Mouse (Mus musculus): ENCODE data around the gene Rinl.

Gene Rinl

GRCm38 (mm10) chr7:28788307-28789195 lies at the start of gene Rinl:
Gene Rinl, plus strand, starts transcription at chr7:28788969.
- no peak for DNase-seq (ENCODE audit: low spot score)

GRCm38 (mm10) chr7:28739829-28740228 lies 48.9 kb upstream of the Rinl start:
- DNase-seq (ENCODE audit: low spot score): no peak

- DNase-seq (ENCODE audit: low spot score): no peak
Observed at GRCm38 (mm10) chr7:28740949-28741348, 47.8 kb upstream of the Rinl start.

GRCm38 (mm10) chr7:28741368-28741708 lies 47.4 kb upstream of the Rinl start:
- no peak for DNase-seq (ENCODE audit: low spot score)

GRCm38 (mm10) chr7:28741709-28742438 lies 46.9 kb upstream of the Rinl start, which contains the start of the genes Mrps12 and Sars2:
Gene Mrps12, minus strand, starts transcription at chr7:28741820.
Gene Sars2, plus strand, starts transcription at chr7:28741992.
- peak; percentile 95 for DNase-seq (ENCODE audit: low spot score)

- DNase-seq (ENCODE audit: low spot score): no peak
Observed at GRCm38 (mm10) chr7:28749935-28750334, 38.8 kb upstream of the Rinl start.

GRCm38 (mm10) chr7:28756079-28756478 lies 32.7 kb upstream of the Rinl start, which contains the start of gene Ccer2:
Gene Ccer2, plus strand, starts transcription at chr7:28756174.
- no peak for DNase-seq (ENCODE audit: low spot score)

- no peak for DNase-seq (ENCODE audit: low spot score)
Observed at GRCm38 (mm10) chr7:28758623-28759022, 30.1 kb upstream of the Rinl start.

GRCm38 (mm10) chr7:28761907-28762306 lies 26.9 kb upstream of the Rinl start:
- no peak for DNase-seq (ENCODE audit: low spot score)

GRCm38 (mm10) chr7:28765211-28765610 lies 23.6 kb upstream of the Rinl start:
- no peak for DNase-seq (ENCODE audit: low spot score)

GRCm38 (mm10) chr7:28766173-28766879 lies 22.4 kb upstream of the Rinl start, which contains the start of gene Sirt2:
Gene Sirt2, plus strand, starts transcription at chr7:28766735.
- peak; percentile 92 for DNase-seq (ENCODE audit: low spot score)

GRCm38 (mm10) chr7:28766910-28767309 lies 21.9 kb upstream of the Rinl start:
- no peak for DNase-seq (ENCODE audit: low spot score)

GRCm38 (mm10) chr7:28767462-28767965 lies 21.3 kb upstream of the Rinl start, which contains the start of gene Nfkbib:
Gene Nfkbib, minus strand, starts transcription at chr7:28767512.
- DNase-seq (ENCODE audit: low spot score): no peak

- no peak for DNase-seq (ENCODE audit: low spot score)
Observed at GRCm38 (mm10) chr7:28769414-28769958, 19.3 kb upstream of the Rinl start.

- no peak for DNase-seq (ENCODE audit: low spot score)
Observed at GRCm38 (mm10) chr7:28770309-28770708, 18.5 kb upstream of the Rinl start.

GRCm38 (mm10) chr7:28771867-28772266 lies 16.9 kb upstream of the Rinl start:
- DNase-seq (ENCODE audit: low spot score): peak; percentile 85

GRCm38 (mm10) chr7:28773163-28773562 lies 15.6 kb upstream of the Rinl start:
- DNase-seq (ENCODE audit: low spot score): no peak

GRCm38 (mm10) chr7:28774164-28774563 lies 14.6 kb upstream of the Rinl start:
- no peak for DNase-seq (ENCODE audit: low spot score)

GRCm38 (mm10) chr7:28775129-28775528 lies 13.6 kb upstream of the Rinl start:
- no peak for DNase-seq (ENCODE audit: low spot score)

GRCm38 (mm10) chr7:28778825-28779224 lies 9.9 kb upstream of the Rinl start:
- DNase-seq (ENCODE audit: low spot score): no peak

- DNase-seq (ENCODE audit: low spot score): peak; percentile 95
Observed at GRCm38 (mm10) chr7:28780067-28780658, 8.6 kb upstream of the Rinl start.

Measured in testis, postnatal 10 days (tissue).